Mouse (Mus musculus) intestine, embryonic 14.5 days (tissue): ENCODE measurements at regions not wholly inside any gene's neighbourhood (a gene's known extent, or its start where the extent isn't known, plus 50 kb on each side); places are given as distances from the start of the nearest gene placed in this dataset.
"Not testable (repeated sequence)": the region's sequence is repeated elsewhere in the genome, so short reads cannot be mapped to it uniquely, and the experiment has no call there.

Experiments used
- ATAC-seq: fragments of 200-750 bp; cut with Nextera tagmentation; replicated peaks from 2 replicates; pipeline ENCODE4 v1.8.0; 2017; ENCODE audit warnings: low read depth, moderate number of reproducible peaks, moderate TSS enrichment, moderate library complexity; ENCODE audit not compliant: low FRiP score, low TSS enrichment
- DNase-seq: peaks from one replicate; pipeline ENCODE4 v3.0.0-alpha.2; 2018; ENCODE audit warnings: low spot score
- H3K27ac ChIP-seq: fragments of 300-500 bp; sonication (generic); 2 replicates; pipeline ENCODE4 v1.5.1; 2014; ENCODE audit warnings: low read depth, mild to moderate bottlenecking, control low read depth
- H3K27me3 ChIP-seq: fragments of 300-500 bp; sonication (generic); replicated peaks from 2 replicates; pipeline ENCODE4 v1.6.1; 2014; ENCODE audit warnings: low read length, control low read depth; ENCODE audit not compliant: control insufficient read depth, insufficient read depth
- H3K36me3 ChIP-seq: fragments of 300-500 bp; sonication (generic); 2 replicates; pipeline ENCODE4 v1.6.1; 2014; ENCODE audit warnings: low read length, control low read depth; ENCODE audit not compliant: control insufficient read depth, insufficient read depth
- H3K4me1 ChIP-seq: fragments of 300-500 bp; sonication (generic); replicated peaks from 2 replicates; pipeline ENCODE4 v1.6.1; 2014; ENCODE audit warnings: low read length, control low read depth, mixed read lengths; ENCODE audit not compliant: control insufficient read depth, insufficient read depth
- H3K4me2 ChIP-seq: fragments of 300-500 bp; sonication (generic); 2 replicates; pipeline ENCODE4 v1.6.1; 2014; ENCODE audit warnings: low read length
- H3K4me3 ChIP-seq: fragments of 300-500 bp; sonication (generic); 2 replicates; pipeline ENCODE4 v1.5.1; 2014; ENCODE audit warnings: low read depth, low read length, control low read depth, mixed read lengths
- H3K9ac ChIP-seq: fragments of 300-500 bp; sonication (generic); 2 replicates; pipeline ENCODE4 v1.6.1; 2014; ENCODE audit warnings: mild to moderate bottlenecking, low read length
- H3K9me3 ChIP-seq: fragments of 300-500 bp; sonication (generic); 2 replicates; pipeline ENCODE4 v1.6.1; 2016; ENCODE audit warnings: low read length, control low read depth; ENCODE audit not compliant: control insufficient read depth
- WGBS: fragments of 180-500 bp; shearing (Covaris S2); extraction: QIAGEN DNeasy Blood & Tissue Kit; methylation state at CpG from one replicate; pipeline ENCODE4 v1.1.7; 2014; 5-methylcytosine and 5-hydroxymethylcytosine counted together

DNA sequence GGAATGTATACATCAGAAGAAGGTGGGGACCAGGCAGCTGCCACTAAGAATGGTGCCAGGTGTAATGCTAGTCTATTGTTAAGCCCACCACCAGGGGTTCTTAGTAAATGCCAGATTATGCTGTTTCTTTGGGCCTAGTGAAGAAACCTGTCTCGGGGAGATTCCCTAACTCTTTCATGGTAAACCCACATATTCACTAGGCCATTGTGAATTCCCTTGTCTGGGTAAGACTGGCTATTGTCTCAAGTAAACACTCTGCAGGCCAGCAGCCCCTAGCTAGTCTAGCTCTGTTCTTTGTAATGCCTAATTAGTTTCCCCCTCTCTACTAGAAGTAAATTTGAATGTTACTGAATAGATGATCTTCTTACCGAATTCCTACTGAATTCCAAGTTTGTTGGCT is 89.3 kb upstream of the Cldn34b3 start:
- not testable (repeated sequence) for ATAC-seq, H3K27me3 ChIP-seq, H3K9me3 ChIP-seq, H3K4me1 ChIP-seq, H3K27ac ChIP-seq, H3K4me2 ChIP-seq, H3K9ac ChIP-seq, DNase-seq, H3K36me3 ChIP-seq, H3K4me3 ChIP-seq
- WGBS, result 83% methylated on average over 2 of the region's 2 CpGs

DNA sequence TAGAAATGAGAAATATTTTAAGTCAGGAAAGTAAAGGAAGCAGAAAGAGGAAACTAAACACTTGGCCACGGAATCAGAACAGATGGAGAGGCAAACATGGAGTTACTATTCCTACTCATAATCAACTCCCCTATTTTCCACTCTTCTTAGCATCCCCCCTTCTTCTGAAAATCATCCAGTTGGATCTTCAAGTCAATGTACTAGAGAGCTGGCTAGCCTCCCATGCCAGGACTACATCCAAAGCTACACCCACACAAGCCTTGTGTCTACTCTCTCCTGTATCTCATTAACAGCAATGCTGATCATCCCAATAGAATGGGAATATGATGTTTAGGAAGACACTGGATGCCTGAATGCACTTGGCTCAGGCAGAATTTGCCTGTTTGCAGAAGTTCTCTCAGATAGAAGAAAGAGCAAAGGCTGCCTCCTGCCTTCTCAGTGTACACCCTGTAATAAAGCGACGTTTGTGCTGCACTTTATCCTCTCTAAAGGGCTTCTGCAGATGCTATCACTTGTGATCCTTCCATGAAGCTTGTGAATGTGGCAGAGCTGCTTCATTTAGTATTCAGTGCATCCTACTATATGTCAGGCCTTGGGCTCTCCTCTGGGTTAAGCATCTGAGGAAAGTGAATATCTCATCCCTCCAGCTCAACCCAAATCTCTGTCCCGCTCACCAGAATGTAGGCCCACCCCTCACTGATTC is 82.5 kb upstream of the Cldn34b3 start:
- no peak overlapping the region for H3K4me2 ChIP-seq
- no peak overlapping the region for H3K4me3 ChIP-seq
- H3K36me3 ChIP-seq, result no peaks in the 10 kb centered on the region
- H3K27ac ChIP-seq, result no peak overlapping the region
- H3K4me1 ChIP-seq, result no peaks in the 10 kb centered on the region
- no peaks in the 10 kb centered on the region for H3K27me3 ChIP-seq
- H3K9me3 ChIP-seq, result no peaks in the 10 kb centered on the region
- no peak overlapping the region for H3K9ac ChIP-seq
- ATAC-seq, result no peak
- DNase-seq, result no peak
- 83% methylated on average over 4 of the region's 4 CpGs for WGBS

DNA sequence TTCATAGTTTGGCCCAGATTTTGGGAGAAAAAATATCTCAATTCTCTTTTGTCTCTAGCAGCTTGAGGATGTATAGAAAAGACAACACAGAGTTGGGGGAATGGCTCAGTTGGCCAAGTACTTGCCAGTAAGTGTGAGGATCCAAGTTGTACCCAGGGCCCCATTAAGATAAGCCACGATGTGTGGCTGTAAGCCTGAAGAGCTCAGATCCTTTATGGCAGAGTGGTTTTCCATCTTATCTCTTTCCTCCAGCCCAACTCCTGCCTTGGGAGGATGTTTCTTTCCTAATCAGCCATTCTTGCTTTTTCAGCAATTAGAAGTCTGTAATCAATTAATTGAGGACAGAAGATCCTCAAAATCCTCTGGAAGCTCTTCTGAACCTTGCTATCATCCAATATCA is 63.5 kb upstream of the Cldn34b3 start:
- no peak overlapping the region for H3K4me3 ChIP-seq
- ATAC-seq, result no peak
- no peaks in the 10 kb centered on the region for H3K36me3 ChIP-seq
- H3K9me3 ChIP-seq, result no peaks in the 10 kb centered on the region
- no peak overlapping the region for H3K4me2 ChIP-seq
- WGBS, result 50% methylated on average over 1 of the region's 1 CpGs
- no peaks in the 10 kb centered on the region for H3K27me3 ChIP-seq
- no peak overlapping the region for H3K9ac ChIP-seq
- H3K4me1 ChIP-seq, result no peaks in the 10 kb centered on the region
- DNase-seq, result no peak
- H3K27ac ChIP-seq, result no peak overlapping the region

DNA sequence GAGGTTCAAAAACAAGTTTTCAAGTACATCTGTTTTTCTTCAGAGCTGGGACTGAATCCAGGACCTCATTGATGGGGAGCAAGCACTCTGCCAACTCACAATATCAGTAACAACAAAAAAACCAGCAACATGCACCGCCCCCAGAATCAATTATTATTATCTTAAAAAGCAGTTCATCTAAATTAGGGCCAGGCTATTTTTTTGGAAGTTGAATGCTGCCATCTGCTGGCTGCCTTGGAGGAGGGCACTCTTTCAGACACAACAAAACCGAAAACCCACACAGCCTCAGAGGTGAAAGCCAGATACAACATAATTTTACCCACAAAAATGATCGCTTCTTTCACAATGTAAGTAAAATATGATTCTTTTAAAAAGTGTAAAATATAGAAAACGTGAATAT is 62.7 kb upstream of the Cldn34b3 start:
- Histone ChIP-seq H3K27me3 (no peaks in the 10 kb centered on the region), H3K27ac (no peak overlapping the region), H3K36me3 (no peaks in the 10 kb centered on the region), H3K4me2 (no peak overlapping the region), H3K4me1 (no peaks in the 10 kb centered on the region), H3K9ac (no peak overlapping the region), H3K4me3 (no peak overlapping the region), H3K9me3 (no peaks in the 10 kb centered on the region)
- no peak for ATAC-seq
- peak; percentile 55 for DNase-seq
- 16% methylated on average over 4 of the region's 4 CpGs for WGBS
